Mouse (Mus musculus) lung, postnatal 0 days (tissue): Measurements from ENCODE around the gene Atp1a1. TPM values are rescaled to one million over a fixed set of nuclear protein-coding genes. Genes with fewer than 3 reads are reported as not detected.

Experiments
- ATAC-seq: fragments of 200-750 bp; cut with Nextera tagmentation; 2 replicates; pipeline ENCODE4 v1.8.0; 2017; ENCODE audit warnings: moderate library complexity
- DNase-seq: peaks from one replicate; pipeline ENCODE4 v3.0.0-alpha.2; 2016; ENCODE audit warnings: low spot score
- H3K27ac ChIP-seq: fragments of 300-500 bp; sonication (generic); 2 replicates; pipeline ENCODE4 v1.5.1; 2014; ENCODE audit warnings: antibody characterized with exemption, mild to moderate bottlenecking, low read length, mixed read lengths
- H3K27me3 ChIP-seq: fragments of 300-500 bp; sonication (generic); replicated peaks from 2 replicates; pipeline ENCODE4 v1.6.1; 2014; ENCODE audit warnings: low read length, mixed read lengths; ENCODE audit not compliant: insufficient read depth
- H3K36me3 ChIP-seq: fragments of 300-500 bp; sonication (generic); 2 replicates; pipeline ENCODE4 v1.6.1; 2014; ENCODE audit warnings: low read length, mixed read lengths; ENCODE audit not compliant: insufficient read depth
- H3K4me1 ChIP-seq: fragments of 300-500 bp; sonication (generic); 2 replicates; pipeline ENCODE4 v1.6.1; 2014; ENCODE audit warnings: antibody characterized with exemption, low read depth, low read length, mixed read lengths; ENCODE audit not compliant: insufficient read depth
- H3K4me2 ChIP-seq: fragments of 300-500 bp; sonication (generic); replicated peaks from 2 replicates; pipeline ENCODE4 v1.6.1; 2014; ENCODE audit warnings: low read depth, mild to moderate bottlenecking, low read length, moderate library complexity, mixed read lengths
- H3K4me3 ChIP-seq: fragments of 300-500 bp; sonication (generic); 2 replicates; pipeline ENCODE4 v1.5.1; 2014; ENCODE audit warnings: low read depth, low read length
- H3K9ac ChIP-seq: fragments of 300-500 bp; sonication (generic); replicated peaks from 2 replicates; pipeline ENCODE4 v1.6.1; 2014; ENCODE audit warnings: low read depth, mild to moderate bottlenecking
- H3K9me3 ChIP-seq: fragments of 300-500 bp; sonication (generic); 2 replicates; pipeline ENCODE4 v1.6.1; 2016; ENCODE audit warnings: low read length, mixed read lengths
- CTCF ChIP-seq: IDR thresholded peaks from 2 replicates; pipeline ENCODE4 v1.5.1; 2016; ENCODE audit warnings: antibody characterized with exemption, mild to moderate bottlenecking
- EP300 ChIP-seq: IDR thresholded peaks from 2 replicates; pipeline ENCODE4 v1.6.1; 2016; ENCODE audit warnings: antibody characterized with exemption, mild to moderate bottlenecking, control low read depth
- whole genome bisulfite sequencing: fragments of 180-500 bp; shearing (Covaris S2); extraction: QIAGEN DNeasy Blood & Tissue Kit; methylation state at CpG from one replicate; pipeline ENCODE4 v1.1.7; 2014; 5-methylcytosine and 5-hydroxymethylcytosine counted together
- polyA plus RNA-seq: library from polyadenylated mRNA; unstranded; fragments of >200 nt; fragmentation: Nextera tagmentation; extraction: Ambion mirVana; gene quantifications from 2 replicates; pipeline ENCODE4 v1.2.1, GENCODE M21; 2015

Atp1a1 gene
- polyA plus RNA-seq, 1 experiment from 2014 or later = 136 TPM

- no peaks in the 10 kb centered on the region for H3K36me3 ChIP-seq
- H3K4me3 ChIP-seq = no peak overlapping the region
- peaks cover 17% of the 10 kb centered on the region; the same call in 1 of the 2 replicates for H3K4me1 ChIP-seq
- no peak overlapping the region for H3K27ac ChIP-seq
- H3K9ac ChIP-seq = no peak overlapping the region
- ATAC-seq (peak; percentile 20), DNase-seq (peak; percentile 85)
- WGBS = 68% methylated on average over 7 of the region's 7 CpGs
- H3K9me3 ChIP-seq = no peaks in the 10 kb centered on the region
- H3K4me2 ChIP-seq = no peak overlapping the region
- no peaks in the 10 kb centered on the region for H3K27me3 ChIP-seq
- TF ChIP-seq CTCF (peak; percentile 41), EP300 (peak; percentile 76)
Measured at GRCm38 (mm10) chr3:101606861-101607455, 2.5 kb upstream of the Atp1a1 start.

GRCm38 (mm10) chr3:101605721-101606120, 1.2 kb upstream of the Atp1a1 start:
- TF ChIP-seq CTCF (no peak), EP300 (no peak)
- no peaks in the 10 kb centered on the region for H3K36me3 ChIP-seq
- no peak overlapping the region for H3K4me2 ChIP-seq
- no peak overlapping the region for H3K27ac ChIP-seq
- 33% methylated on average over 2 of the region's 2 CpGs for WGBS
- DNase-seq (no peak), ATAC-seq (no peak)
- no peak overlapping the region for H3K9ac ChIP-seq
- H3K27me3 ChIP-seq = no peaks in the 10 kb centered on the region
- H3K9me3 ChIP-seq = no peaks in the 10 kb centered on the region
- no peak overlapping the region for H3K4me3 ChIP-seq
- peaks cover 17% of the 10 kb centered on the region; the same call in 1 of the 2 replicates for H3K4me1 ChIP-seq

- Histone ChIP-seq H3K4me2 (peak overlapping the region; percentile 88), H3K27ac (no peak overlapping the region), H3K9me3 (no peaks in the 10 kb centered on the region), H3K9ac (no peak overlapping the region), H3K4me3 (peak overlapping the region; percentile 84), H3K27me3 (no peaks in the 10 kb centered on the region), H3K36me3 (no peaks in the 10 kb centered on the region), H3K4me1 (peaks cover 17% of the 10 kb centered on the region; the same call in 1 of the 2 replicates)
- no peak for TF ChIP-seq EP300
- TF ChIP-seq CTCF = no peak
- 33% methylated on average over 5 of the region's 5 CpGs for WGBS
- DNase-seq (no peak), ATAC-seq (no peak)
Measured at GRCm38 (mm10) chr3:101605291-101605690, 807 bp upstream of the Atp1a1 start.

GRCm38 (mm10) chr3:101603661-101604549, 579 bp downstream of the Atp1a1 start:
- peak overlapping the region; percentile 84 for H3K4me3 ChIP-seq
- TF ChIP-seq CTCF (peak; percentile 76), EP300 (peak; percentile 80; the same call in 1 of the 2 replicates)
- WGBS = 1% methylated on average over 29 of the region's 68 CpGs

GRCm38 (mm10) chr3:101603194-101603593, 1.3 kb downstream of the Atp1a1 start:
- Histone ChIP-seq H3K4me2 (peak overlapping the region; percentile 88), H3K4me1 (peaks cover 31% of the 10 kb centered on the region; the same call in 1 of the 2 replicates), H3K27me3 (no peaks in the 10 kb centered on the region), H3K9ac (peak overlapping the region; percentile 86), H3K36me3 (no peaks in the 10 kb centered on the region), H3K4me3 (peak overlapping the region; percentile 84), H3K9me3 (no peaks in the 10 kb centered on the region), H3K27ac (peak overlapping the region; percentile 99)
- ATAC-seq (no peak), DNase-seq (no peak)
- 32% methylated on average over 7 of the region's 7 CpGs for WGBS
- TF ChIP-seq CTCF (no peak), EP300 (no peak)

More at GRCm38 (mm10) chr3:101603661-101604549, 579 bp downstream of the Atp1a1 start:
- peaks cover 25% of the 10 kb centered on the region; the same call in 1 of the 2 replicates for H3K4me1 ChIP-seq
- no peaks in the 10 kb centered on the region for H3K27me3 ChIP-seq
- H3K9ac ChIP-seq = peak overlapping the region; percentile 86
- DNase-seq (peak; percentile 94), ATAC-seq (peak; percentile 80)
- H3K9me3 ChIP-seq = no peaks in the 10 kb centered on the region
- peak overlapping the region; percentile 99 for H3K27ac ChIP-seq
- H3K4me2 ChIP-seq = peak overlapping the region; percentile 88
- no peaks in the 10 kb centered on the region for H3K36me3 ChIP-seq

- peaks cover 35% of the 10 kb centered on the region; the same call in 1 of the 2 replicates for H3K4me1 ChIP-seq
- H3K27me3 ChIP-seq = no peaks in the 10 kb centered on the region
- H3K9me3 ChIP-seq = no peaks in the 10 kb centered on the region
- ATAC-seq (no peak), DNase-seq (no peak)
- TF ChIP-seq CTCF = no peak
- no peak for TF ChIP-seq EP300
- H3K4me2 ChIP-seq = peak overlapping the region; percentile 88
- no peak overlapping the region for H3K9ac ChIP-seq
- no peaks in the 10 kb centered on the region for H3K36me3 ChIP-seq
- WGBS = 53% methylated on average over 4 of the region's 4 CpGs
- H3K4me3 ChIP-seq = peak overlapping the region; percentile 84
- H3K27ac ChIP-seq = no peak overlapping the region
Measured at GRCm38 (mm10) chr3:101602511-101603055, 1.9 kb downstream of the Atp1a1 start.
